In the genomic region with DNA sequence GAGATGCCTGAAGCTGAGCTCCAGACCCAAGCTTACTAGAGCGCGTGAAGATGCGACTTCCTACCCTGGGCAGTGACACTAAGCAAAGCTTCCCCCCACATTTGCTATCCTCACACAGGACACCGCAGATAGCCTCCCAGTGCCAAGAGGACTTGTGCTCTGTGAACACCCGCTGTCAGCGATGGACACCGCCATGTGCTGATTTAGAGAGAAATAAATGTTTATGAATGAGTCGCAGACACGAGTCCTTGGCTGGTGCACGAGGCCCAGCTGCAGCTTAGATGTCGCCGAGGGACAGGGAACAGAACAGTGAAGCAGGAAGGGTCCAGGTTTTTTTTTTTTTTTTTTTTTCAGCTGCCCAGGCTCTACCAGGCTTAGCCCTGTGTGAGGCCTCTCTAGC, we compare ENCODE assay signal across 30 mouse cellular contexts. TPM values are rescaled to one million over a fixed set of nuclear protein-coding genes. Genes with fewer than 3 reads are reported as not detected.
A peak's percentile ranks its signal among the peaks of the same experiment; 100 is the strongest.
DNase-seq lines count a peak whose midpoint lies in the region; ATAC-seq and TF ChIP-seq lines count a peak whose summit lies in the region.
"Had no signal": no experiment of that assay in that cellular context is flagged by ENCODE, and none has a peak within 500 bp of the region (broad histone marks: within the 10 kb centered on the region; RNA-seq: fewer than 3 reads in every experiment).

No protein-coding gene starts in this region.

- peak; percentile 32 for DNase-seq in hindbrain, postnatal 0 days (ENCODE audit: low spot score)
- DNase-seq in midbrain, postnatal 0 days (ENCODE audit: low spot score), result peak; percentile 30
- peak; percentile 30 for DNase-seq in cerebellum, adult 9-10 months
- DNase-seq in cerebellum, postnatal 14 days, result peak; percentile 26 to 32
- DNase-seq in spleen, postnatal 14 days (ENCODE audit: low spot score in 2 of 2), result no peak
- DNase-seq: adrenal gland, adult 2 months; B cell, adult 2 months; heart, postnatal 14 days; kidney, adult 2 months; kidney, postnatal 36 days; liver, postnatal 0 days; right cerebral cortex, postnatal 4 days; thymus, postnatal 4 days had no signal

- no peaks in the 10 kb centered on the region for H3K27me3 ChIP-seq in hindbrain, postnatal 0 days (ENCODE audit: insufficient read depth, low read length)
- H3K27me3 ChIP-seq in hindbrain, embryonic 16.5 days (replicated peaks; ENCODE audit: control insufficient read depth, insufficient read depth, low read length), result no peaks in the 10 kb centered on the region
- H3K27me3 ChIP-seq in midbrain, postnatal 0 days (ENCODE audit: insufficient read depth, low read length), result no peaks in the 10 kb centered on the region
- H3K27me3 ChIP-seq in midbrain, embryonic 16.5 days (ENCODE audit: control insufficient read depth, insufficient read depth, low read depth, low read length), result no peaks in the 10 kb centered on the region
- H3K27me3 ChIP-seq: embryonic facial prominence, embryonic 13.5 days; hindbrain, embryonic 15.5 days; intestine, embryonic 15.5 days; liver, embryonic 12.5 days had no signal

- TF ChIP-seq CTCF in hindbrain, postnatal 0 days (IDR thresholded peaks at IDR 0.05; ENCODE audit: low read depth), result no peak
- no peak for TF ChIP-seq CTCF in midbrain, postnatal 0 days (IDR thresholded peaks at IDR 0.05)

- H3K36me3 ChIP-seq in hindbrain, postnatal 0 days (ENCODE audit: insufficient read depth, low read length), result no peaks in the 10 kb centered on the region
- H3K36me3 ChIP-seq in hindbrain, embryonic 16.5 days (ENCODE audit: control insufficient read depth, insufficient read depth, low read length), result no peaks in the 10 kb centered on the region
- H3K36me3 ChIP-seq in midbrain, postnatal 0 days (ENCODE audit: insufficient read depth, low read length), result no peaks in the 10 kb centered on the region
- no peaks in the 10 kb centered on the region for H3K36me3 ChIP-seq in midbrain, embryonic 16.5 days (ENCODE audit: control insufficient read depth, insufficient read depth, low read length)
- H3K36me3 ChIP-seq: embryonic facial prominence, embryonic 13.5 days; forebrain, embryonic 10.5 days; hindbrain, embryonic 10.5 days; hindbrain, embryonic 15.5 days; intestine, embryonic 15.5 days; liver, embryonic 12.5 days; midbrain, embryonic 10.5 days had no signal

- H3K9ac ChIP-seq in hindbrain, postnatal 0 days (replicated peaks; ENCODE audit: low read length), result no peak overlapping the region
- no peak overlapping the region for H3K9ac ChIP-seq in hindbrain, embryonic 16.5 days (ENCODE audit: low read depth, low read length)
- no peak overlapping the region for H3K9ac ChIP-seq in midbrain, postnatal 0 days (replicated peaks; ENCODE audit: low read length, poor library complexity, severe bottlenecking)
- no peak overlapping the region for H3K9ac ChIP-seq in midbrain, embryonic 16.5 days (ENCODE audit: low read depth, low read length)
- H3K9ac ChIP-seq: embryonic facial prominence, embryonic 13.5 days; hindbrain, embryonic 15.5 days; intestine, embryonic 15.5 days; liver, embryonic 12.5 days; liver, postnatal 0 days had no signal

- H3K4me2 ChIP-seq in hindbrain, postnatal 0 days (ENCODE audit: low read depth, low read length), result no peak overlapping the region
- H3K4me2 ChIP-seq in hindbrain, embryonic 16.5 days (ENCODE audit: low read length), result no peak overlapping the region
- no peak overlapping the region for H3K4me2 ChIP-seq in midbrain, postnatal 0 days (ENCODE audit: low read depth, low read length, poor library complexity, severe bottlenecking)
- no peak overlapping the region for H3K4me2 ChIP-seq in midbrain, embryonic 16.5 days (ENCODE audit: low read length)
- H3K4me2 ChIP-seq: embryonic facial prominence, embryonic 13.5 days; hindbrain, embryonic 15.5 days; intestine, embryonic 15.5 days; liver, embryonic 12.5 days had no signal

- no peak overlapping the region for H3K27ac ChIP-seq in hindbrain, postnatal 0 days
- no peak overlapping the region for H3K27ac ChIP-seq in hindbrain, embryonic 16.5 days (ENCODE audit: low read depth, low read length)
- H3K27ac ChIP-seq in midbrain, postnatal 0 days (ENCODE audit: low read depth, low read length), result no peak overlapping the region
- H3K27ac ChIP-seq in midbrain, embryonic 16.5 days (ENCODE audit: low read length), result no peak overlapping the region
- H3K27ac ChIP-seq: embryonic facial prominence, embryonic 13.5 days; forebrain, embryonic 10.5 days; hindbrain, embryonic 10.5 days; hindbrain, embryonic 15.5 days; intestine, embryonic 15.5 days; layer of hippocampus, adult 2 months; left cerebral cortex, adult 2 months; liver, embryonic 12.5 days; midbrain, embryonic 10.5 days had no signal

- peak; percentile 24; the same call in 1 of the 2 replicates for ATAC-seq in hindbrain, postnatal 0 days
- no peak for ATAC-seq in hindbrain, embryonic 16.5 days
- ATAC-seq in midbrain, postnatal 0 days (ENCODE audit: low FRiP score), result no peak
- no peak for ATAC-seq in midbrain, embryonic 16.5 days
- ATAC-seq: activated CD4-positive, CD25-positive, alpha-beta regulatory T cell, adult 4 months; forebrain, embryonic 16.5 days; intestine, embryonic 15.5 days; liver, embryonic 12.5 days; liver, postnatal 0 days had no signal

- H3K9me3 ChIP-seq in hindbrain, postnatal 0 days (ENCODE audit: low read length), result 0 out of 2 replicates have a peak, but pooled peaks cover 2% of the 10 kb centered on the region
- no peaks in the 10 kb centered on the region for H3K9me3 ChIP-seq in hindbrain, embryonic 16.5 days (ENCODE audit: control insufficient read depth, low read length)
- H3K9me3 ChIP-seq in midbrain, postnatal 0 days (ENCODE audit: low read length), result no peaks in the 10 kb centered on the region
- H3K9me3 ChIP-seq in midbrain, embryonic 16.5 days (replicated peaks; ENCODE audit: control insufficient read depth, low read length, poor library complexity, severe bottlenecking), result no peaks in the 10 kb centered on the region
- H3K9me3 ChIP-seq: embryonic facial prominence, embryonic 13.5 days; forebrain, embryonic 10.5 days; hindbrain, embryonic 10.5 days; hindbrain, embryonic 15.5 days; intestine, embryonic 15.5 days; liver, embryonic 12.5 days; midbrain, embryonic 10.5 days had no signal

- no peaks in the 10 kb centered on the region for H3K4me1 ChIP-seq in hindbrain, postnatal 0 days (ENCODE audit: insufficient read depth, low read length)
- no peaks in the 10 kb centered on the region; the same call in 1 of the 2 replicates for H3K4me1 ChIP-seq in hindbrain, embryonic 16.5 days (ENCODE audit: control insufficient read depth, insufficient read depth, low read depth, low read length)
- H3K4me1 ChIP-seq in midbrain, postnatal 0 days (ENCODE audit: insufficient read depth, low read length), result no peaks in the 10 kb centered on the region; the same call in 1 of the 2 replicates
- no peaks in the 10 kb centered on the region for H3K4me1 ChIP-seq in midbrain, embryonic 16.5 days (ENCODE audit: control insufficient read depth, insufficient read depth, low read length)
- H3K4me1 ChIP-seq: embryonic facial prominence, embryonic 13.5 days; intestine, embryonic 15.5 days; liver, embryonic 12.5 days had no signal

- WGBS in hindbrain, postnatal 0 days, result 71% methylated on average over 12 of the region's 12 CpGs
- WGBS in hindbrain, embryonic 16.5 days, result 72% methylated on average over 12 of the region's 12 CpGs
- 79% methylated on average over 12 of the region's 12 CpGs for WGBS in midbrain, postnatal 0 days
- whole genome bisulfite sequencing in midbrain, embryonic 16.5 days, result 79% methylated on average over 12 of the region's 12 CpGs

- H3K4me3 ChIP-seq in hindbrain, postnatal 0 days (ENCODE audit: low read length), result no peak overlapping the region
- no peak overlapping the region for H3K4me3 ChIP-seq in hindbrain, embryonic 16.5 days (ENCODE audit: low read length)
- no peak overlapping the region for H3K4me3 ChIP-seq in midbrain, postnatal 0 days (ENCODE audit: low read depth, low read length)
- no peak overlapping the region for H3K4me3 ChIP-seq in midbrain, embryonic 16.5 days (ENCODE audit: low read depth, low read length)
- H3K4me3 ChIP-seq: embryonic facial prominence, embryonic 13.5 days; forebrain, embryonic 10.5 days; hindbrain, embryonic 10.5 days; hindbrain, embryonic 15.5 days; intestine, embryonic 15.5 days; layer of hippocampus, adult 2 months; left cerebral cortex, adult 2 months; liver, embryonic 12.5 days; midbrain, embryonic 10.5 days had no signal

RNA-seq across cellular contexts. Expression of a gene that starts 46.6 kb away (rescaled TPM):
- 3.6 and 4.8 TPM in 2 replicates for total RNA-seq in hindbrain, postnatal 0 days (2014; rRNA removed)
- polyA plus RNA-seq in hindbrain, postnatal 0 days (2015; fragmentation: Nextera tagmentation; extraction: Ambion mirVana), result 6.5 and 6.6 TPM in 2 replicates
- 4.3 and 5.6 TPM in 2 replicates for polyA plus RNA-seq in hindbrain, embryonic 16.5 days (2015; fragmentation: Nextera tagmentation; extraction: Ambion mirVana)
- 2.5 and 3.0 TPM in 2 replicates for total RNA-seq in midbrain, postnatal 0 days (2014; rRNA removed)
- polyA plus RNA-seq in midbrain, postnatal 0 days (2015; fragmentation: Nextera tagmentation; extraction: Ambion mirVana), result 4.0 and 4.3 TPM in 2 replicates
- 1.8 and 2.8 TPM in 2 replicates for polyA plus RNA-seq in midbrain, embryonic 16.5 days (2015; fragmentation: Nextera tagmentation; extraction: Ambion mirVana)
- total RNA-seq: common myeloid progenitor, adult 5-6 weeks; megakaryocyte progenitor cell, adult 5-6 weeks; monocyte, adult 5-6 weeks; neutrophil, adult 5-6 weeks had no signal

Comparison
In these comparisons a context has a peak if more than half of its experiments do, and no peak if none do; other contexts are left out.
1. DNase-seq: peak in hindbrain, postnatal 0 days (single experiment), midbrain, postnatal 0 days (single experiment), cerebellum, adult 9-10 months (single experiment) and cerebellum, postnatal 14 days (2 of 2); none in spleen, postnatal 14 days (0 of 2).